Mouse (Mus musculus): ENCODE measurements around the gene Spata9. TPM values are rescaled to one million over a fixed set of nuclear protein-coding genes. Genes with fewer than 3 reads are reported as not detected.

Spata9 gene
- polyA plus RNA-seq, 2 experiments: 0.24 to 0.50 TPM

DNA sequence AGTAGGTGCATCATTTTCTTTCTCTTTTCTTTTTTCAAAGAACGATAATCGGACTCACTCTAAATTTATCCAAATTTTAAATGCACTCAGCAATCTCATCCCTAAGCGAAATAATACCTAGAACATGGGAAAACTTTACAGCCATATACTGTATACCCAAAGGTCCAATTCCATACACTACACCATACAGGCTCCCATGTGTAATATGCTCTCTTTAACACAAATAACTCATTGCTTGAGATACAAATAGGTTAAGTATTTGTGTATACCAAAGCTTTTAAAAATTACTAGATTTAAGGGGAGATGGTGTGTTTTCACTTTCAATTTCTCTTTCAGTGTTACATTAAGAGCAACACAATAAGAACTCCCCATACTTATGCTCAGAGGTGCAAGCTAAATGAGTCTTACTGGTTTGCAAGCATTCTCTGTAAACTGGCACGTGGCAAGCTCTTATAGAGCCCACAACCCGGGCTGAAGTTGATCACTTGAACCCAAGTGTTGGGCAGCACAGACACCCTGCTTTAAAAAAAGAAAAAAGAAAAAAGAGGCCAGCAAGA is 52.0 kb downstream of the Spata9 start:
- no peak for TF ChIP-seq POLR2A (IDR thresholded peaks at IDR 0.05; ENCODE audit: borderline replicate concordance, extremely low read depth, insufficient read depth, insufficient read length)
- no peaks in the 10 kb centered on the region for H3K9me3 ChIP-seq (ENCODE audit: control insufficient read depth, low read length)
- DNase-seq (ENCODE audit: low spot score) (no peak), ATAC-seq (ENCODE audit: low FRiP score, low read depth) (peak; percentile 38)
- peak overlapping the region; percentile 78 for H3K4me3 ChIP-seq (replicated peaks; ENCODE audit: low read length)
- H3K36me3 ChIP-seq (ENCODE audit: control insufficient read depth, insufficient read depth, low read length): no peaks in the 10 kb centered on the region; the same call in 1 of the 2 replicates
- 43% methylated on average over 5 of the region's 5 CpGs for WGBS
- no peak overlapping the region for H3K9ac ChIP-seq (ENCODE audit: low read depth, low read length, severe bottlenecking)
- H3K27me3 ChIP-seq (ENCODE audit: control insufficient read depth, insufficient read depth, low read length): no peaks in the 10 kb centered on the region
- H3K27ac ChIP-seq (replicated peaks; ENCODE audit: low read depth, low read length): no peak overlapping the region
- peak overlapping the region; percentile 79 for H3K4me2 ChIP-seq (replicated peaks; ENCODE audit: low read depth, low read length, severe bottlenecking)
- H3K4me1 ChIP-seq (ENCODE audit: control insufficient read depth, insufficient read depth, low read length): peaks cover 4% of the 10 kb centered on the region

DNA sequence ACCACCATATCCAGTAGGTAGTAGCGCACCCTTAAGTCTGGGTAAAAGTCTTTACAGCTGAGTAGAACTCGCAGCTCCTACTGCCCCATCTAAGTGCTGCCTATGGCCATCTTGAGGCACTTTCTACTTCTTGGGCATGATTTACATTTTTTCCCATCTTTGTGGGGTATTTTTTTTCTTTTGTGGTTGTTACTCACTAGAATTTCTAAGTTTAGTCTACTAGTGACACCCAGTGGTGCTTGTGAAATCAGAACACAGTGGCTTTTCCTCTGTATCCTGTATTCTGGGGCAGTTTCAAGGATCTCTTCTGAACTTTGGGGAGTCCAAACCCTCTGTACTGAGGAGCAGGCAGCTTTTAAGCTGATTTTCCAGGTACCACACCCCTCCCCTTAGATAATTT is 54.8 kb downstream of the Spata9 start:
- H3K27ac ChIP-seq (replicated peaks; ENCODE audit: low read depth, low read length): no peak overlapping the region
- H3K9me3 ChIP-seq (ENCODE audit: control insufficient read depth, low read length): no peaks in the 10 kb centered on the region
- DNase-seq (ENCODE audit: low spot score): peak; percentile 30

DNA sequence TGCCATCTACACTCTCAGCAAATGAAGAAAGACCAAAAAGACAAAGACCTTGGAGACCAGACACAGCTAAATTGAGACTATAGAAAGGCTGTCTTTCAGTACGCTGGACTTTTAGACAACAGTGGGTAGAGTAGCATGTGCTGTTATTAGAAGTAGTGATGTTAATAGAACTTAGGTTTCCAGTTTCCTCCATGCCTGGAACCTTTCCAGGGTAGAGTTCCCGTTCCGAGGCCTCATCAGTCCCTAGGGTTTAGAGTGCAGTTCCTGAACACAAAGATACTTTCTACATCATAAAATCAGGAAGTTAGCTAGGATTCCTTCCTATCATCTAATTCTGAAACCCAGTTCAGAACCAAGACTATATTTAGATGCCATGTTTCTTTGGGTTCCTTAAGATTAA is 57.6 kb downstream of the Spata9 start:
- no peaks in the 10 kb centered on the region for H3K36me3 ChIP-seq (ENCODE audit: control insufficient read depth, insufficient read depth, low read length)
- no peaks in the 10 kb centered on the region for H3K4me1 ChIP-seq (ENCODE audit: control insufficient read depth, insufficient read depth, low read length)
- 52% methylated on average over 3 of the region's 3 CpGs for WGBS
- ATAC-seq (ENCODE audit: low FRiP score, low read depth) (no peak), DNase-seq (ENCODE audit: low spot score) (no peak)
- H3K27ac ChIP-seq (replicated peaks; ENCODE audit: low read depth, low read length): no peak overlapping the region
- H3K9me3 ChIP-seq (ENCODE audit: control insufficient read depth, low read length): no peaks in the 10 kb centered on the region
- no peak overlapping the region for H3K4me2 ChIP-seq (replicated peaks; ENCODE audit: low read depth, low read length, severe bottlenecking)
- H3K27me3 ChIP-seq (ENCODE audit: control insufficient read depth, insufficient read depth, low read length): no peaks in the 10 kb centered on the region
- no peak overlapping the region for H3K9ac ChIP-seq (ENCODE audit: low read depth, low read length, severe bottlenecking)
- no peak overlapping the region for H3K4me3 ChIP-seq (replicated peaks; ENCODE audit: low read length)
- no peak for TF ChIP-seq POLR2A (IDR thresholded peaks at IDR 0.05; ENCODE audit: borderline replicate concordance, extremely low read depth, insufficient read depth, insufficient read length)

More for the DNA sequence above, 54.8 kb downstream of the Spata9 start:
- no peak for TF ChIP-seq POLR2A (IDR thresholded peaks at IDR 0.05; ENCODE audit: borderline replicate concordance, extremely low read depth, insufficient read depth, insufficient read length)
- no peak for ATAC-seq (ENCODE audit: low FRiP score, low read depth)
- Histone ChIP-seq H3K4me2 (replicated peaks; ENCODE audit: low read depth, low read length, severe bottlenecking) (no peak overlapping the region), H3K9ac (ENCODE audit: low read depth, low read length, severe bottlenecking) (no peak overlapping the region), H3K4me1 (ENCODE audit: control insufficient read depth, insufficient read depth, low read length) (peaks cover 4% of the 10 kb centered on the region), H3K27me3 (ENCODE audit: control insufficient read depth, insufficient read depth, low read length) (no peaks in the 10 kb centered on the region), H3K36me3 (ENCODE audit: control insufficient read depth, insufficient read depth, low read length) (no peaks in the 10 kb centered on the region), H3K4me3 (replicated peaks; ENCODE audit: low read length) (no peak overlapping the region)
- 95% methylated on average over 2 of the region's 2 CpGs for WGBS

DNA sequence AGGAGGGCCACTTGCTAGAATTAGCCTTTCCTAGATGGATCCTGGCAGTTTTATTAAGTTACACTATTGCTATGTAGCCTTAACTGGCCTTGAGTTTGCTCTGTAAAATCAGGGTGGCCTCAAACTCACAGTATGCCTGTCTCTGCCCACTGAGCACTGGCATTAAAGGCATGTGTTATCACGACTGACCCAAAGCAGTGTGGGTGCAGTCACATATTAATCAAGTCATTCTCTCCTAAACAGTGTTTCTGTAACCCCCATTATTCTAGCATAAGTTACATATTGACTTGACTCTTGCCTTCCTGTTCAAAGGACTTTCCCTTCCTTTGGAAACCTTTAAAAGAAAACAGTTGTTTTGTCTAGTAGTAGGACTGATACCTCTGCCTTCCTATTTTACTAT is 75.5 kb downstream of the Spata9 start:
- Histone ChIP-seq H3K27ac (replicated peaks; ENCODE audit: low read depth, low read length) (no peak overlapping the region), H3K9ac (ENCODE audit: low read depth, low read length, severe bottlenecking) (no peak overlapping the region), H3K4me2 (replicated peaks; ENCODE audit: low read depth, low read length, severe bottlenecking) (no peak overlapping the region), H3K27me3 (ENCODE audit: control insufficient read depth, insufficient read depth, low read length) (no peaks in the 10 kb centered on the region), H3K9me3 (ENCODE audit: control insufficient read depth, low read length) (no peaks in the 10 kb centered on the region), H3K36me3 (ENCODE audit: control insufficient read depth, insufficient read depth, low read length) (no peaks in the 10 kb centered on the region), H3K4me3 (replicated peaks; ENCODE audit: low read length) (no peak overlapping the region), H3K4me1 (ENCODE audit: control insufficient read depth, insufficient read depth, low read length) (no peaks in the 10 kb centered on the region)
- DNase-seq (ENCODE audit: low spot score): no peak
- no peak for TF ChIP-seq POLR2A (IDR thresholded peaks at IDR 0.05; ENCODE audit: borderline replicate concordance, extremely low read depth, insufficient read depth, insufficient read length)
- 55% methylated on average over 1 of the region's 1 CpGs for WGBS
- ATAC-seq (ENCODE audit: low FRiP score, low read depth): no peak

DNA sequence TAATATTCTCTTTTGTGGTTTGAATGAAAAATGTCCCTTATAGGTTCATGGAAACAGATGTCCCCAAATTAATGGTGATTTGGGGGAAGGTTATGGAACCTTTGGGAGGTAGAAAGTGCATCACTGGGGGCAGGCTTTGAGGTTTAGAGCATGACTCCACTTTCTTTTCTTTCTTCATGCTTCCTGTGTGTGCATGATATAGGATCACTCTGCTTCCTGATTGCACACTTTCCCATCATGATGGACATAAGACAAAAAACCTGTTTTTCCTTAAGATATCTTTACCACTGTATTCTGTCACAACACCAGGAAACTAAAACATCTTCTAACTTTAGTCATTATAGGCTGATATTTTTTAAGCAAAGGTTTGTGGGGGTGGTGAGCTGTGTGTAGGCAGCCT is 78.0 kb downstream of the Spata9 start:
- no peak for TF ChIP-seq POLR2A (IDR thresholded peaks at IDR 0.05; ENCODE audit: borderline replicate concordance, extremely low read depth, insufficient read depth, insufficient read length)
- Histone ChIP-seq H3K9me3 (ENCODE audit: control insufficient read depth, low read length) (0 out of 2 replicates have a peak, but pooled peaks cover under 1% of the 10 kb centered on the region), H3K9ac (ENCODE audit: low read depth, low read length, severe bottlenecking) (no peak overlapping the region), H3K4me2 (replicated peaks; ENCODE audit: low read depth, low read length, severe bottlenecking) (no peak overlapping the region), H3K27me3 (ENCODE audit: control insufficient read depth, insufficient read depth, low read length) (no peaks in the 10 kb centered on the region), H3K4me3 (replicated peaks; ENCODE audit: low read length) (no peak overlapping the region), H3K27ac (replicated peaks; ENCODE audit: low read depth, low read length) (no peak overlapping the region), H3K4me1 (ENCODE audit: control insufficient read depth, insufficient read depth, low read length) (no peaks in the 10 kb centered on the region), H3K36me3 (ENCODE audit: control insufficient read depth, insufficient read depth, low read length) (no peaks in the 10 kb centered on the region)
- ATAC-seq (ENCODE audit: low FRiP score, low read depth): no peak
- no peak for DNase-seq (ENCODE audit: low spot score)

Other genes with a start within 250 kb of the Spata9 start
- 27.4 and 28.0 TPM in 2 replicates for gene Glrx, start 127.3 kb upstream of the Spata9 start, polyA plus RNA-seq (2012; rRNA removed)
- gene Glrx, start 127.3 kb upstream of the Spata9 start, polyA plus RNA-seq (2014; fragmentation: Nextera tagmentation; extraction: Ambion mirVana): 43.0 and 50.1 TPM in 2 replicates
- 30.7 and 31.7 TPM in 2 replicates for gene Rhobtb3, start 23.2 kb upstream of the Spata9 start, polyA plus RNA-seq (2012; rRNA removed)
- 53.3 and 56.7 TPM in 2 replicates for gene Rhobtb3, start 23.2 kb upstream of the Spata9 start, polyA plus RNA-seq (2014; fragmentation: Nextera tagmentation; extraction: Ambion mirVana)
- 8.6 and 11.0 TPM in 2 replicates for gene Rfesd, start 51.6 kb downstream of the Spata9 start, polyA plus RNA-seq (2012; rRNA removed)
- gene Rfesd, start 51.6 kb downstream of the Spata9 start, polyA plus RNA-seq (2014; fragmentation: Nextera tagmentation; extraction: Ambion mirVana): 20.6 and 21.3 TPM in 2 replicates
- 0.04 and 0.05 TPM in 2 replicates for gene Gpr150, start 89.8 kb downstream of the Spata9 start, polyA plus RNA-seq (2012; rRNA removed)
- gene Gpr150, start 89.8 kb downstream of the Spata9 start, polyA plus RNA-seq (2014; fragmentation: Nextera tagmentation; extraction: Ambion mirVana): 0.08 TPM in 1 of 2 replicates, not detected in the other
- gene Arsk, start 131.5 kb downstream of the Spata9 start, polyA plus RNA-seq (2012; rRNA removed): 8.9 and 10.1 TPM in 2 replicates
- 10.4 and 10.8 TPM in 2 replicates for gene Arsk, start 131.5 kb downstream of the Spata9 start, polyA plus RNA-seq (2014; fragmentation: Nextera tagmentation; extraction: Ambion mirVana)
- 17.9 and 20.5 TPM in 2 replicates for gene Ttc37, start 131.6 kb downstream of the Spata9 start, polyA plus RNA-seq (2012; rRNA removed)
- 21.5 and 22.3 TPM in 2 replicates for gene Ttc37, start 131.6 kb downstream of the Spata9 start, polyA plus RNA-seq (2014; fragmentation: Nextera tagmentation; extraction: Ambion mirVana)

All from limb, embryonic 14.5 days (tissue).